Mouse (Mus musculus) urinary bladder, adult 2 months (tissue): ENCODE measurements around the gene Steap2. TPM values are rescaled to one million over a fixed set of nuclear protein-coding genes. Genes with fewer than 3 reads are reported as not detected.
"Not testable (repeated sequence)": the region's sequence is repeated elsewhere in the genome, so short reads cannot be mapped to it uniquely, and the experiment has no call there.

Experiments
- DNase-seq: peaks from one replicate; pipeline ENCODE4 v3.0.0; 2022; ENCODE audit warnings: low spot score
- polyA plus RNA-seq: library from polyadenylated mRNA; depleted of rRNA; stranded (reverse); fragments of >200 nt; gene quantifications from 2 replicates; pipeline ENCODE4 v1.2.3, GENCODE M21; 2012; rRNA removed

Gene Steap2
- polyA plus RNA-seq: 9.6 and 13.2 TPM in 2 replicates

GRCm38 (mm10) chr5:5693956-5694653 is at the start of gene Steap2:
TSS of gene Steap2 (minus strand) at chr5:5694578.
- peak; percentile 51 for DNase-seq

- DNase-seq: no peak
Observed at GRCm38 (mm10) chr5:5734445-5734844, 40.1 kb upstream of the Steap2 start.

DNA sequence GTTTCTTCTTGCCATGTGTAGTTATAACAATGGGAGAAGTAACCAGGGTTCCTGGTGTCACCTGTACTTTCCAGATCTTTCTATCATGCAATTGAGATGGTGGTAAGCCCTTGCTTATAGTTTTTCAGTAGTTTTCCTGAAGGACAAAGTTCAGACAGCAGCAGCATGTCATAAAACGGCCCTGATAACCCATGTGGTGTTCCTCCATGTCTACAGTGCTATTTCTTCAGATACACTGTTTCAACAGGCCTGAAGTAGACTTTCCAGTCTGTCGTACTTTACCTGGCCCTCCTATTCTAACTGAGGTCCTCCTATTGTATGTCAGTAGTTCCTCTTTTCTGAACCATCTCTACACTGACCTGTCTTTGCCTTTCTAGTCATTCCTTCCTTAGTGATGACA is 38.5 kb upstream of the Steap2 start:
- DNase-seq: no peak

GRCm38 (mm10) chr5:5732208-5732607 is 37.8 kb upstream of the Steap2 start:
- no peak for DNase-seq

DNA sequence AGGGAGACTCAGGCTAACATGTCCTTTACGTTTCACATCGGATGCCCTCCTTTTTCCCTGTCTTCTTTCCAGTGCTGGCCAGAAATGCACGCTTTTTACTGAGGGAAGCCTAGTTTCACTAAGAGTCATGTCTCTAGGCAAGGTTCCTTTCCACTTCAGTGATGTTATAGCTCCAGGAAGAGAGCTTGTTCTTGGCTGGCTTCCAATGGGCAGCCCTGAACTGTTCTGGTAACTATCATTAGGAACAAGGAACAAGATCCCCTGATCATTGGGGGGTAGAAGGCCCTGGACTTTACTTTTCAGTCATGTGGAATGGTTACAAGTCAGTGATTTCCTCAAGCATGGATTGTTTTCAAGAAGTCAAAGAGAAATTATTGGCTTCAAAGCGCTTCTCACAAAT is 35.5 kb upstream of the Steap2 start:
- DNase-seq: no peak

DNA sequence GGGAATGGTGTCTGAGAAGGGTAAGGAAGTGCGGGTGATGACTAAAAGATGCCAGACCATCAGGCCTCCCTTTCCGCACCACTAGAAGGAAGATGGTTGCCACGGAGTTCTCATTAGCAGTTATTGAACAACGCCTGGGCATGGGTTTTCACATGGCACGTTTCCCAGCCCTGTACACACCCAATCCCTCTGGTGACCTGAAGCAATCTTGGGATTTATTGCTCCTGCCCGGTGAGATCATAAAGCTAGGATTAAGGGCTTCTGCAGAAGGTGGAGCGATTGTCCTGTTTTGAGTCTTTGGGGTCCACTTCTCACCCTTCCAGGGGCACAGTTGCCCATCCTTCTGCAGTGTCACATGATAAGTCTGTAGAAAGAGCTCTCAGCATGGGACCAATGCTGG is 27.8 kb upstream of the Steap2 start:
- no peak for DNase-seq

DNA sequence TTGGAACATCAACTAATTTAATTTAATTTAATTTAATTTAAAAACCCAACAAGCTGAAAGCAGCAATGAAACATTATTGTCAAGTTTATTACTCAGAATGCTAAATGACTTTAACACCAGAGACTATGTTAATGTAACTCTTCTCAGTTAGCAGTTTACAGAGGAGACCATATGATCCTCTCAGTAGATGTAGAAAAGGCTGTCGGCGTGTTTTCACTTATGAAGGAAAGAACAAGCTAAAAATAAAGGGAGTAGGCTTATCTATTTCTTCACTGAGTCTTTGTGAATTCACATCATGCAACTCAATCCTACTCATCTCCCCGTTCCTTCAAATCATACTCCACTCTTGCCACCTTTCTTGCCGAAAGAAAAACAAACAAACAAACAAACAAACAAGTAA is 16.7 kb upstream of the Steap2 start:
- no peak for DNase-seq

DNA sequence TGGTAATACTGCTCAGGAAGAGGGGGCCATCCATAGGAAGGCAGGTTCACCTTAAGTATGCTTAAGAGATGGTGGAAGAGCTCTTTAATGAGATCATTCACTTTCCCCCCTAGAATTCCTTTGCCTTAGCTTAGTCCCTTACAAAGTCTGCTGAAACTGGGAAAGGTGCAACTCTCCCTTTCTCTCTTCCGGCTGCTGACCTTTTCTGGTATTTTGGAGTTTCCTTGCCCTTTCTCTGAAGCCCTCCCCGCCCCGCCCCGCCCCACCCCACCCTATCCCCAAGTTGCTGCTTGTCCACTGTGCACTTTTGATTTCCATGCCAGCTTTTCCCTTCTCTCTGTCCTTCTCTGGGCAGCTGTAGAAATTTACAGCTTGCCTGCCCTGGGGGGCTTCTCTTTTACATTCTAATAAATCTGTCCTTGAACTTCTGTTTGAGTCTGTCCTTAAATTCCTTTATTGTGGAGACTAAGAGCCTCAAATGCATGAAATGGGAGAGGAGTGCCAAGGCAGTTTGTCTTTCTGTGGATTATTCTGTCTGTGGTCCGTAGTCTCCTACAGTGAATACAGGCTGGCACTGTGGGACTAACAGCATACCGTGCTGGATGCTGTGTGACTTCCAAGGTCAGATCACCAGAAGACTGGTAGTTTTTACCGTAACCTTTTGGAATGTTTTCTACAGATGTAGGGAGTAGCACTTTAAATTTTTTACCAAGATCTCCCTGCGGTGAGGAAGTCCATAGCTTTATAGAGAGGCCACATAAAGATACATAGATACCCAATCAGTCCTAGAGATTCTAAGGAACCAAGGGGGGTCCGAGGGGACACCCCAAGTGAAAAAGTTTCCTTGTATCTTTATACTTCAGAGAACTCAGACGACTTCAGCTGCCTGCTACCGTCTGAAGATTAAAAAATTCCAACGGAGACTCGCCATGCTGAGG is 13.2 kb upstream of the Steap2 start:
- no peak for DNase-seq

DNA sequence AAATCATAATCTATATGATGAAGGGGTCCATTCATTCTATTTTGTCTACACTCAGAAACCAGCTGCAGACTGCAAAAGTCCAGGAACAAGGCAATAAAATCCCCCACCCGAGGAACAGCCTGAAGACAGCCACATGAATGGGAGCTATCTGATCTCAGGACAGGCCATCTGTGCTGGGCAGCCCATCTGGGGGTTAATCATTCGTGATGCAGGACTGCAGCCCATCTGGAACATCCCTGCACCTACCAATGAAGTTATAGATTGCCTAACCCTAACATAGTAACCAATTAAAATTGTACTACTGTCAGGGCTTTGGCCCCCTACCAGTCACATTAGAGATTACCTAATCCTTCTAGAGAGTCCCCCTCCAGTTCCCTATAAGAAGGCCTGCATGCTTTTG is 10.6 kb upstream of the Steap2 start:
- no peak for DNase-seq

DNA sequence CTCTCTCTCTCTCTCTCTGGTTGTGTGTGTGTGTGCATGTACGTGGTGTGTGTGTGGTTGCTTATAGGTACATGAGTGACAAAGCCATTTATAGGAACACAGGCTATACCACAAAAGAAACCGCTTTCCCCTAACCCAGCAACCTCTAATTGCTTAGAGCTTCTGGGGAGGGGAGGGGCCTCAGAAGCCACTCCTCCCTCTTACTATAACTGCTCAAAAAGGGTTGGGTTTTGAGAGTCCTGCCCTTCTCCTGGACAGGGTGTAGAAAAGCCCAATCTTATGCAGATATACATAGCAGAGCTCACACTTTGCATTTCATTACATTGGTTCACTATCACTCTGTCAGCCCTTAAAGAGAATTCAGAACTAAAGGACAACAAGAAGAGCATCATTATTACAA is 6.0 kb upstream of the Steap2 start:
- no peak for DNase-seq

GRCm38 (mm10) chr5:5698830-5699229 is 4.5 kb upstream of the Steap2 start:
- no peak for DNase-seq

GRCm38 (mm10) chr5:5695401-5695942 is 1.1 kb upstream of the Steap2 start:
- no peak for DNase-seq

GRCm38 (mm10) chr5:5693541-5693955 is 830 bp downstream of the Steap2 start:
- no peak for DNase-seq

DNA sequence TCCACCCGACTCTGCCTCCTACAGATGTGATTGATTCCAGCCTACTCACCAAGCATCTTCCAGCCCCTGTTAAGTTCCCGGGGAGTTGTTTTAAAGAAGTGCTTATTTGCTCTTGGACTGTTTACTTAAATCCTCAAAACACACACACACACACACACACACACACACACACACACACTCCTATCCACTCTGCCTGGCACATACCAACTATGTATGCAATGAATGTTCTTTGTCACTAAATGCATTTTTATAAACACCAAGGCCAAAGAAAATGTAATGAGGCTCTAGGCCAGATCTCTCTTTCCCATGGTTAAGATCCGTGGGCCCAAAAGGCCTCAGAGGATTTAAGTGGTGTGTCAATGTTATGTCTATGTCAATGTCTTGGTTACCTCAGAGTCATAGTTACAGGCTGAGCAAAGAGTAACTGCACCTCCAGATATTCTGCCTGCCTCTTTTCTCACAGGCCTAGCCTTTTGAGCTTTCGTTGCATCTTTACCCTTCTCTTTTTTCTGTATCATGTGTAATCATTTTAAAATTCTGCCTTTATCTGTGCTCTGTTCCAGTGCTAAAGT is 2.1 kb downstream of the Steap2 start:
- no peak for DNase-seq

DNA sequence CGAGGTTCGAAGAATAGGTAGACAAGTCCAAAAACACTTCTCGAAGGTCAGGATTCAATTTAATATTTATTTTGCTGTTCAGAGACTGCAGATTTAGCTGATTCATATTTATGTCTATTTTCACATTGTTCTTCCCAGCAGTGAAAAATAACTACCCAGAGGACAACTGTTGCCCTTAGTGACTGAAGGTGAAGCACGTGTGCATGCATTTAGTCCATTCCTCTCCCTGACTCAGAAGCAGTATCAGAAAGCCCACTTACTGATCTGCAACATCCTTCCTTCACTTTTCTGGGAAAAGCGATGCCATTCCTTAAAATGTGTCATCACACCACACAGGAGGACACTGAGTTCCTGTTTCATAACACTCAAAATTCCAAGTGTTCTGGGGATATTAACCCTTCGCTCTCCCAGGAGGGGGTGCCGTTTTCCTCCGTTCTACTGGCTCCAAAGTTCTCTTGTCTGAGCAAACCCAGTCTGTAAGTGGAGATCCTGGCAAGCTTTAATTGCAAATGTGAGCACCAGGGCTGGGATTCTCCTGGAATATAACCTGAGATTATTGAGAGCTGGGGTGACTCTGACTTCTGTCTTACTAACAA is 5.3 kb downstream of the Steap2 start:
- DNase-seq: no peak

- DNase-seq: no peak
Observed at GRCm38 (mm10) chr5:5688228-5688627, 6.2 kb downstream of the Steap2 start.

DNA sequence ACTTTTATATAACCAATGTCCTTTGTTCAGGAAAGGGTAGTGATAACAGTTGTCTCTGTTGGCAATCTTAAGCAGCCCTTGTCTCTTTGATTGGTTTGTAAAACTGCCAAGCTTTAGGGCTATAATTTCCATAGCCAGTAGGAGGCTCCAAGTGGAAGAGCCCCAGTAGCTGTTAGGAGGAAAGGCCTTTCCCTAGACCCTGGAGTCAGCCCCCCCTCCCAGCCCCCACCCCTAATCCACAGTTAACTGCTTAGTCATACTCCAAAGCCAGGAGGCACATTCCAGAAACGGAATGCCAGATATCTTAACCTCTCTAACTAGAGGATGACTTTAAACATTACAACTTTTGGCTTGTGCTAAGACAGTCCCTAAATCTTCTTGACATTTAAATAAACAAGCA is 7.4 kb downstream of the Steap2 start:
- no peak for DNase-seq

- not testable (repeated sequence) for DNase-seq
Observed at GRCm38 (mm10) chr5:5684946-5685345, 9.4 kb downstream of the Steap2 start.

DNA sequence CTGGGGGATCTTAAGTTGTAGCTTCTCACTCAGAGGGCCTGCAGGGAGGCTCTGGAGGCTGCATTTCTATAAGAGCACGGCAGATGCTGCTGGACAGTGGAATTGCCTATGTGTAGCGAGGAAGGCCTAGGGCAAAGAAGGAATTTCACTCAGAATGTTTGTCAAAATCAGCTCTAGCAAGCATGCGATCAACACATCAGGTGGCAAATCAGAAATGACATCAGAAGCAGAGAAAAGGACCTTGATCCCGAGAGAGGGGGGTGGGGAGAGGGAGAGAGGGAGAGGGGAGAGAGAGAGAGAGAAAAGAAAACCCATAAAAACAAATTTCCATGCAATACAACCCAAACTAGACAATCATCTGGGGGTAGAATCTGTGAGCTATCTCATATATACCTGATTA is 11.1 kb downstream of the Steap2 start:
- DNase-seq: no peak

DNA sequence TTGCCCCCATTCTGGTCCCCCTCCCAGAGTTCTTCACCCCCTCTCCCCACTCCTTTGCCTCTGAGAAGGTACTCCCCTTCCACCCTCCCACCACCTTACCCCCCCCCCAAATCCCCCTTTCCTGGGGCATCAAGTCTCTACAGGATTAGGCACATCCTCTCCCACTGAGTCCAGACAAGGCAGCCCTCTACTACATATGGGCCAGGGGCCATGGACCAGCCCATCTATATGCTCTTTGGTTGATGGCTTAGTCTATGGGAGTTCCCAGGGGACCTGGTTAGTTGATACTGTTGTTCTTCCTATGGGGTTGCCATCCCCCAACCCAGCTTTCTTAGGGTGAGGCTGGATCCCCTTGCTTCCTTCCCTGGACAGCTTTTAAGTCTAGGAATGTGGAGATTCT is 14.9 kb downstream of the Steap2 start:
- DNase-seq: no peak

GRCm38 (mm10) chr5:5676082-5676481 is 18.3 kb downstream of the Steap2 start:
- DNase-seq: no peak

- no peak for DNase-seq
Observed at GRCm38 (mm10) chr5:5668920-5669319, 25.5 kb downstream of the Steap2 start.
